Mouse (Mus musculus): ENCODE results near the gene Mettl14. TPM values are rescaled to one million over a fixed set of nuclear protein-coding genes. Genes with fewer than 3 reads are reported as not detected.

Mettl14 gene
- total and polyA plus RNA-seq, 3 experiments: 6.0 to 13.3 (median 8.7) TPM

GRCm38 (mm10) chr3:123320341-123320740 lies 65.6 kb downstream of the Mettl14 start:
- dilution Hi-C loops (cut with MboI; ENCODE audit: extremely low pct_ligation_motif_present, extremely low pct_unique_long_range_greater_than_20kb, low sequenced_read_pairs): no loop called here
- no peaks in the 10 kb centered on the region for H3K27me3 ChIP-seq (replicated peaks)
- no peak overlapping the region for H3K27ac ChIP-seq (ENCODE audit: insufficient read depth, low read depth)
- H3K9me3 ChIP-seq (replicated peaks; ENCODE audit: low read length): no peaks in the 10 kb centered on the region
- H3K36me3 ChIP-seq (replicated peaks in 1 of 2; ENCODE audit: control insufficient read depth in 1 of 2, insufficient read depth in 1 of 2, low read length in 1 of 2): peaks cover 10 to 51% of the 10 kb centered on the region in 2 experiments
- H3K4me2 ChIP-seq (ENCODE audit: insufficient read depth, low read depth, poor library complexity, severe bottlenecking): no peak overlapping the region
- H3K4me1 ChIP-seq (ENCODE audit: control insufficient read depth in 1 of 2, insufficient read depth in 2 of 2): peaks cover 3 to 16% of the 10 kb centered on the region in 2 experiments; a peak in 3 of 4 replicates
- no peaks in the 10 kb centered on the region for H3K79me2 ChIP-seq (replicated peaks; ENCODE audit: control insufficient read depth, extremely low read depth, insufficient read depth, poor library complexity, severe bottlenecking)
- no peak for DNase-seq (ENCODE audit: extremely low read depth)
- no peak overlapping the region for H3K9ac ChIP-seq (ENCODE audit: insufficient read depth, low read depth)
- TF ChIP-seq ZNF384 (IDR thresholded peaks at IDR 0.05; ENCODE audit: low read depth, low read length) (no peak), MXI1 (IDR thresholded peaks at IDR 0.05; ENCODE audit: low read depth, low read length) (no peak), HCFC1 (IDR thresholded peaks at IDR 0.05; ENCODE audit: low read depth, low read length) (no peak), ETS1 (conservative IDR thresholded peaks at IDR 0.05; ENCODE audit: low read depth, low read length) (no peak), CTCF (conservative IDR thresholded peaks at IDR 0.05 in 1 of 2, IDR thresholded peaks at IDR 0.05 in 1 of 2; ENCODE audit: low read depth in 2 of 2, low read length in 2 of 2) (no peak)
- in situ Hi-C loops (cut with MboI; ENCODE audit: low pct_ligation_motif_present, low pct_unique_long_range_greater_than_20kb, low sequenced_read_pairs): loop anchor here (5.0 to 10.0 kb wide), 2 partner anchors 86 to 148 kb away; partner anchors contain the start of gene Synpo2
- no peak overlapping the region for H3K4me3 ChIP-seq (replicated peaks in 1 of 3; ENCODE audit: low read depth in 2 of 3, low read length in 2 of 3, poor library complexity in 1 of 3)

Other genes with a start within 250 kb of the Mettl14 start
- 0.21 and 1.1 TPM in 2 replicates for gene Synpo2, start 150.0 kb downstream of the Mettl14 start, total RNA-seq (2012; rRNA removed)
- 0.13 TPM in 1 of 2 replicates, not detected in the other for gene Synpo2, start 150.0 kb downstream of the Mettl14 start, total RNA-seq (2014; rRNA removed)
- 0.03 and 0.13 TPM in 2 replicates for gene Synpo2, start 150.0 kb downstream of the Mettl14 start, polyA plus RNA-seq (2012; ENCODE audit: insufficient read length, low read depth)
- 33.1 and 37.1 TPM in 2 replicates for gene Sec24d, start 118.7 kb downstream of the Mettl14 start, total RNA-seq (2012; rRNA removed)
- gene Sec24d, start 118.7 kb downstream of the Mettl14 start, total RNA-seq (2014; rRNA removed): 45.8 and 50.9 TPM in 2 replicates
- 51.4 and 51.7 TPM in 2 replicates for gene Sec24d, start 118.7 kb downstream of the Mettl14 start, polyA plus RNA-seq (2012; ENCODE audit: insufficient read length, low read depth)
- 0.13 and 0.34 TPM in 2 replicates for gene Prss12, start 60.8 kb upstream of the Mettl14 start, total RNA-seq (2012; rRNA removed)
- gene Prss12, start 60.8 kb upstream of the Mettl14 start, total RNA-seq (2014; rRNA removed): not detected in 2 replicates
- gene Prss12, start 60.8 kb upstream of the Mettl14 start, polyA plus RNA-seq (2012; ENCODE audit: insufficient read length, low read depth): not detected in 2 replicates